Mouse (Mus musculus) intestine, postnatal 0 days (tissue): Measurements from ENCODE around the gene Tmem45a. TPM values are rescaled to one million over a fixed set of nuclear protein-coding genes. Genes with fewer than 3 reads are reported as not detected.

Source experiments
- ATAC-seq: fragments of 200-750 bp; cut with Nextera tagmentation; 2 replicates; pipeline ENCODE4 v1.8.0; 2017; ENCODE audit warnings: mild to moderate bottlenecking, moderate TSS enrichment, moderate library complexity
- H3K27ac ChIP-seq: fragments of 300-500 bp; sonication (generic); 2 replicates; pipeline ENCODE4 v1.5.1; 2014; ENCODE audit warnings: mild to moderate bottlenecking, low read depth, low read length, moderate library complexity
- H3K27me3 ChIP-seq: fragments of 300-500 bp; sonication (generic); replicated peaks from 2 replicates; pipeline ENCODE4 v1.6.1; 2014; ENCODE audit warnings: low read length, mixed read lengths; ENCODE audit not compliant: control insufficient read depth, insufficient read depth
- H3K36me3 ChIP-seq: fragments of 300-500 bp; sonication (generic); 2 replicates; pipeline ENCODE4 v1.6.1; 2014; ENCODE audit warnings: mild to moderate bottlenecking, moderate library complexity; ENCODE audit not compliant: control insufficient read depth, insufficient read depth
- H3K4me1 ChIP-seq: fragments of 300-500 bp; sonication (generic); replicated peaks from 2 replicates; pipeline ENCODE4 v1.6.1; 2014; ENCODE audit warnings: antibody characterized with exemption, low read length, mixed read lengths; ENCODE audit not compliant: control insufficient read depth, insufficient read depth
- H3K4me2 ChIP-seq: fragments of 300-500 bp; sonication (generic); replicated peaks from 2 replicates; pipeline ENCODE4 v1.6.1; 2014; ENCODE audit warnings: low read depth, mild to moderate bottlenecking, moderate library complexity
- H3K4me3 ChIP-seq: fragments of 300-500 bp; sonication (generic); 2 replicates; pipeline ENCODE4 v1.5.1; 2014; ENCODE audit warnings: low read depth, low read length
- H3K9ac ChIP-seq: fragments of 300-500 bp; sonication (generic); 2 replicates; pipeline ENCODE4 v1.6.1; 2014; ENCODE audit warnings: mild to moderate bottlenecking, low read depth, low read length
- H3K9me3 ChIP-seq: fragments of 300-500 bp; sonication (generic); 2 replicates; pipeline ENCODE4 v1.6.1; 2016; ENCODE audit warnings: mixed run types; ENCODE audit not compliant: control insufficient read depth
- CTCF ChIP-seq: sonication (generic); IDR thresholded peaks from 2 replicates; pipeline ENCODE4 v1.5.1; 2016; ENCODE audit warnings: low read depth, mild to moderate bottlenecking, control low read depth, antibody characterized with exemption, moderate library complexity
- WGBS: fragments of 180-500 bp; shearing (Covaris S2); extraction: QIAGEN DNeasy Blood & Tissue Kit; methylation state at CpG from one replicate; pipeline ENCODE4 v1.1.7; 2014; 5-methylcytosine and 5-hydroxymethylcytosine counted together
- polyA plus RNA-seq: library from polyadenylated mRNA; unstranded; fragments of >200 nt; fragmentation: Nextera tagmentation; extraction: Ambion mirVana; gene quantifications from 2 replicates; pipeline ENCODE4 v1.2.1, GENCODE M21; 2015

Gene Tmem45a
- polyA plus RNA-seq, 1 experiment from 2014 or later = 6.1 TPM

- H3K4me1 ChIP-seq = 0 out of 2 replicates have a peak, but pooled peaks cover 3% of the 10 kb centered on the region
- no peaks in the 10 kb centered on the region for H3K36me3 ChIP-seq
- no peaks in the 10 kb centered on the region for H3K27me3 ChIP-seq
- WGBS = 43% methylated on average over 2 of the region's 2 CpGs
- no peak overlapping the region for H3K9ac ChIP-seq
- peak; percentile 70 for TF ChIP-seq CTCF
- H3K27ac ChIP-seq = no peak overlapping the region
- no peaks in the 10 kb centered on the region for H3K9me3 ChIP-seq
- no peak for ATAC-seq
- H3K4me2 ChIP-seq = no peak overlapping the region
- no peak overlapping the region for H3K4me3 ChIP-seq
Measured at GRCm38 (mm10) chr16:56800469-56800868, 85.5 kb downstream of the Tmem45a start.

- Histone ChIP-seq H3K4me1 (0 out of 2 replicates have a peak, but pooled peaks cover 3% of the 10 kb centered on the region), H3K4me2 (no peak overlapping the region), H3K27me3 (no peaks in the 10 kb centered on the region), H3K9ac (no peak overlapping the region), H3K27ac (no peak overlapping the region), H3K36me3 (no peaks in the 10 kb centered on the region), H3K4me3 (no peak overlapping the region), H3K9me3 (no peaks in the 10 kb centered on the region)
- TF ChIP-seq CTCF = no peak
- no peak for ATAC-seq
- WGBS = 76% methylated on average over 3 of the region's 3 CpGs
Measured at GRCm38 (mm10) chr16:56799541-56800029, 86.4 kb downstream of the Tmem45a start.

- H3K4me2 ChIP-seq = no peak overlapping the region
- H3K4me1 ChIP-seq = 0 out of 2 replicates have a peak, but pooled peaks cover 3% of the 10 kb centered on the region
- H3K27me3 ChIP-seq = no peaks in the 10 kb centered on the region
- H3K9ac ChIP-seq = no peak overlapping the region
- H3K9me3 ChIP-seq = no peaks in the 10 kb centered on the region
- no peak overlapping the region for H3K4me3 ChIP-seq
- ATAC-seq = no peak
- TF ChIP-seq CTCF = no peak
- H3K36me3 ChIP-seq = no peaks in the 10 kb centered on the region
- WGBS = 29% methylated on average over 7 of the region's 7 CpGs
- H3K27ac ChIP-seq = no peak overlapping the region
Measured at GRCm38 (mm10) chr16:56798873-56799272, 87.1 kb downstream of the Tmem45a start.

- 38% methylated on average over 8 of the region's 8 CpGs for WGBS
- ATAC-seq = peak; percentile 84
- Histone ChIP-seq H3K4me1 (0 out of 2 replicates have a peak, but pooled peaks cover 3% of the 10 kb centered on the region), H3K9me3 (no peaks in the 10 kb centered on the region), H3K4me3 (peak within 1 kb of the TSS; percentile 50), H3K27me3 (no peaks in the 10 kb centered on the region), H3K27ac (peak within 1 kb of the TSS; percentile 73), H3K36me3 (no peaks in the 10 kb centered on the region), H3K9ac (peak within 1 kb of the TSS; percentile 8; the same call in 1 of the 2 replicates), H3K4me2 (peak within 1 kb of the TSS; percentile 58)
- TF ChIP-seq CTCF = no peak
Measured at GRCm38 (mm10) chr16:56795481-56796139, 90.4 kb downstream of the Tmem45a start, which contains the start of gene Adgrg7. Adgrg7 (minus strand) TSS chr16:56795855.

- Histone ChIP-seq H3K9me3 (no peaks in the 10 kb centered on the region), H3K4me1 (0 out of 2 replicates have a peak, but pooled peaks cover 3% of the 10 kb centered on the region), H3K36me3 (no peaks in the 10 kb centered on the region), H3K4me3 (peak overlapping the region; percentile 50), H3K9ac (peak overlapping the region; percentile 8; the same call in 1 of the 2 replicates), H3K27ac (peak overlapping the region; percentile 68), H3K27me3 (no peaks in the 10 kb centered on the region), H3K4me2 (peak overlapping the region; percentile 58)
- no peak for TF ChIP-seq CTCF
- ATAC-seq = peak; percentile 44
- WGBS = 65% methylated on average over 7 of the region's 7 CpGs
Measured at GRCm38 (mm10) chr16:56794383-56795144, 91.4 kb downstream of the Tmem45a start.

GRCm38 (mm10) chr16:56793778-56794177 is 92.2 kb downstream of the Tmem45a start:
- Histone ChIP-seq H3K4me3 (no peak overlapping the region), H3K27me3 (no peaks in the 10 kb centered on the region), H3K9me3 (no peaks in the 10 kb centered on the region), H3K27ac (peak overlapping the region; percentile 60), H3K4me2 (peak overlapping the region; percentile 58), H3K9ac (no peak overlapping the region), H3K36me3 (no peaks in the 10 kb centered on the region), H3K4me1 (0 out of 2 replicates have a peak, but pooled peaks cover 3% of the 10 kb centered on the region)
- no peak for TF ChIP-seq CTCF
- peak; percentile 96 for ATAC-seq
- WGBS = 32% methylated on average over 1 of the region's 1 CpGs
